Mouse (Mus musculus) spleen, postnatal 4 days (tissue): ENCODE results near the gene Nav2.

Experiments
- DNase-seq, 2 experiments: peaks; one replicate each; pipeline ENCODE4 v3.0.0; 2022; ENCODE audit warnings: low spot score in 2 of 2

Nav2 gene

GRCm38 (mm10) chr7:49440333-49440969, 531.9 kb downstream of the Nav2 start:
- DNase-seq, result no peak

GRCm38 (mm10) chr7:49442174-49442573, 533.7 kb downstream of the Nav2 start:
- no peak for DNase-seq

- no peak for DNase-seq
Observed at GRCm38 (mm10) chr7:49448580-49448979, 540.1 kb downstream of the Nav2 start.

- no peak for DNase-seq
Observed at GRCm38 (mm10) chr7:49450261-49451141, 542.0 kb downstream of the Nav2 start.

- no peak for DNase-seq
Observed at GRCm38 (mm10) chr7:49451240-49451639, 542.7 kb downstream of the Nav2 start.

- DNase-seq, result no peak
Observed at GRCm38 (mm10) chr7:49452274-49452673, 543.8 kb downstream of the Nav2 start.

- no peak for DNase-seq
Observed at GRCm38 (mm10) chr7:49454601-49455000, 546.1 kb downstream of the Nav2 start.

GRCm38 (mm10) chr7:49456148-49456547, 547.6 kb downstream of the Nav2 start:
- peak; percentile 43 to 81 for DNase-seq

GRCm38 (mm10) chr7:49457398-49457797, 548.9 kb downstream of the Nav2 start:
- no peak for DNase-seq

- no peak for DNase-seq
Observed at GRCm38 (mm10) chr7:49457890-49458289, 549.4 kb downstream of the Nav2 start.

- peak in 1 of 2 experiments; percentile 24 for DNase-seq
Observed at GRCm38 (mm10) chr7:49462328-49462811, 553.9 kb downstream of the Nav2 start.

GRCm38 (mm10) chr7:49467861-49468260, 559.3 kb downstream of the Nav2 start:
- DNase-seq, result no peak

- DNase-seq, result no peak
Observed at GRCm38 (mm10) chr7:49468492-49469205, 560.1 kb downstream of the Nav2 start.

GRCm38 (mm10) chr7:49471278-49471677, 562.8 kb downstream of the Nav2 start:
- peak; percentile 41 to 81 for DNase-seq

GRCm38 (mm10) chr7:49475282-49475681, 566.8 kb downstream of the Nav2 start:
- no peak for DNase-seq

- DNase-seq, result no peak
Observed at GRCm38 (mm10) chr7:49476163-49476562, 567.6 kb downstream of the Nav2 start.

- DNase-seq, result peak; percentile 22 to 73
Observed at GRCm38 (mm10) chr7:49476666-49477065, 568.1 kb downstream of the Nav2 start.

- DNase-seq, result no peak
Observed at GRCm38 (mm10) chr7:49477076-49477975, 568.8 kb downstream of the Nav2 start.

- DNase-seq, result no peak
Observed at GRCm38 (mm10) chr7:49477976-49478349, 569.4 kb downstream of the Nav2 start.

GRCm38 (mm10) chr7:49478886-49479285, 570.4 kb downstream of the Nav2 start:
- DNase-seq, result no peak

- no peak for DNase-seq
Observed at GRCm38 (mm10) chr7:49480962-49481361, 572.4 kb downstream of the Nav2 start.
